Mouse (Mus musculus) megakaryocyte, embryonic 14.5 days (primary cell): ENCODE measurements around the gene Sox30. TPM values are rescaled to one million over a fixed set of nuclear protein-coding genes. Genes with fewer than 3 reads are reported as not detected.

Experiments
- H3K27me3 ChIP-seq: replicated peaks from 2 replicates; pipeline ENCODE3; 2012; ENCODE audit warnings: inconsistent platforms
- H3K36me3 ChIP-seq: replicated peaks from 2 replicates; pipeline ENCODE3; 2012; ENCODE audit warnings: low read length, inconsistent platforms, mixed read lengths
- H3K4me1 ChIP-seq: 2 replicates; pipeline ENCODE4 v1.6.1; 2012; ENCODE audit warnings: inconsistent platforms
- H3K4me3 ChIP-seq: replicated peaks from 2 replicates; pipeline ENCODE3; 2012; ENCODE audit warnings: moderate library complexity, mild to moderate bottlenecking, inconsistent platforms
- H3K9me3 ChIP-seq: 2 replicates; pipeline ENCODE4 v1.6.1; 2012; ENCODE audit warnings: inconsistent platforms
- FLI1 ChIP-seq: IDR thresholded peaks from 2 replicates; pipeline ENCODE4 v1.6.1; 2012; ENCODE audit warnings: low read length, inconsistent platforms, mixed read lengths
- GATA1 ChIP-seq: IDR thresholded peaks from 3 replicates; pipeline ENCODE4 v1.6.1; 2012; ENCODE audit warnings: mixed read lengths, low read length, inconsistent platforms, borderline replicate concordance
- polyA plus RNA-seq: library from polyadenylated mRNA; stranded (reverse); fragments of >175 nt; gene quantifications from 2 replicates; pipeline ENCODE4 v1.2.3, GENCODE M21; 2012; ENCODE audit warnings: low replicate concordance; ENCODE audit not compliant: insufficient read depth

Gene Sox30
- polyA plus RNA-seq, 1 experiment = not detected

GRCm38 (mm10) chr11:46054911-46055895, 75.1 kb downstream of the Sox30 start:
- H3K4me3 ChIP-seq = no peak overlapping the region
- peaks cover 6% of the 10 kb centered on the region; the same call in 1 of the 2 replicates for H3K4me1 ChIP-seq
- no peaks in the 10 kb centered on the region for H3K36me3 ChIP-seq
- TF ChIP-seq FLI1 (no peak), GATA1 (no peak)
- H3K27me3 ChIP-seq = peaks cover 46% of the 10 kb centered on the region
- H3K9me3 ChIP-seq = no peaks in the 10 kb centered on the region

- peaks cover 48% of the 10 kb centered on the region for H3K27me3 ChIP-seq
- H3K9me3 ChIP-seq = no peaks in the 10 kb centered on the region
- no peak for TF ChIP-seq GATA1
- TF ChIP-seq FLI1 = no peak
- H3K4me3 ChIP-seq = peak within 1 kb of the TSS; percentile 76
- peaks cover 6% of the 10 kb centered on the region; the same call in 1 of the 2 replicates for H3K4me1 ChIP-seq
- no peaks in the 10 kb centered on the region for H3K36me3 ChIP-seq
These were observed 76.0 kb downstream of the Sox30 start, which contains the start of gene Adam19 for GRCm38 (mm10) chr11:46055896-46056769. TSS of gene Adam19 (plus strand) at chr11:46055992.

- H3K9me3 ChIP-seq = no peaks in the 10 kb centered on the region
- H3K4me3 ChIP-seq = no peak overlapping the region
- TF ChIP-seq FLI1 (no peak), GATA1 (no peak)
- H3K4me1 ChIP-seq = peaks cover 7% of the 10 kb centered on the region
- peaks cover 48% of the 10 kb centered on the region for H3K27me3 ChIP-seq
- no peaks in the 10 kb centered on the region for H3K36me3 ChIP-seq
These were observed 76.8 kb downstream of the Sox30 start for GRCm38 (mm10) chr11:46056770-46057411.

GRCm38 (mm10) chr11:46058011-46058410, 77.9 kb downstream of the Sox30 start:
- no peak for TF ChIP-seq FLI1
- no peak for TF ChIP-seq GATA1
- Histone ChIP-seq H3K4me1 (peaks cover 10% of the 10 kb centered on the region), H3K4me3 (no peak overlapping the region), H3K9me3 (no peaks in the 10 kb centered on the region), H3K27me3 (peaks cover 50% of the 10 kb centered on the region), H3K36me3 (no peaks in the 10 kb centered on the region)

GRCm38 (mm10) chr11:46058916-46059315, 78.8 kb downstream of the Sox30 start:
- Histone ChIP-seq H3K9me3 (no peaks in the 10 kb centered on the region), H3K4me1 (peaks cover 10% of the 10 kb centered on the region), H3K36me3 (no peaks in the 10 kb centered on the region), H3K4me3 (no peak overlapping the region), H3K27me3 (peaks cover 53% of the 10 kb centered on the region)
- TF ChIP-seq GATA1 = no peak
- no peak for TF ChIP-seq FLI1

GRCm38 (mm10) chr11:46059887-46060650, 80.0 kb downstream of the Sox30 start:
- peaks cover 10% of the 10 kb centered on the region for H3K4me1 ChIP-seq
- H3K4me3 ChIP-seq = no peak overlapping the region
- peaks cover 44% of the 10 kb centered on the region for H3K27me3 ChIP-seq
- H3K9me3 ChIP-seq = no peaks in the 10 kb centered on the region
- TF ChIP-seq GATA1 (no peak), FLI1 (no peak)
- no peaks in the 10 kb centered on the region for H3K36me3 ChIP-seq

- H3K27me3 ChIP-seq = peaks cover 38% of the 10 kb centered on the region
These were observed 80.5 kb downstream of the Sox30 start for GRCm38 (mm10) chr11:46060651-46061020.

GRCm38 (mm10) chr11:46061776-46062445, 81.8 kb downstream of the Sox30 start:
- no peak overlapping the region for H3K4me3 ChIP-seq
- TF ChIP-seq GATA1 = no peak
- no peak for TF ChIP-seq FLI1
- H3K9me3 ChIP-seq = no peaks in the 10 kb centered on the region
- H3K27me3 ChIP-seq = peaks cover 28% of the 10 kb centered on the region
- no peaks in the 10 kb centered on the region for H3K36me3 ChIP-seq
- peaks cover 4% of the 10 kb centered on the region; the same call in 1 of the 2 replicates for H3K4me1 ChIP-seq

More at GRCm38 (mm10) chr11:46060651-46061020, 80.5 kb downstream of the Sox30 start:
- Histone ChIP-seq H3K9me3 (no peaks in the 10 kb centered on the region), H3K4me3 (no peak overlapping the region), H3K4me1 (peaks cover 10% of the 10 kb centered on the region), H3K36me3 (no peaks in the 10 kb centered on the region)
- TF ChIP-seq GATA1 = no peak
- TF ChIP-seq FLI1 = no peak
